Mouse (Mus musculus): ENCODE data around the gene Car12.
"Not testable (repeated sequence)": the region's sequence is repeated elsewhere in the genome, so short reads cannot be mapped to it uniquely, and the experiment has no call there.

Gene Car12

DNA sequence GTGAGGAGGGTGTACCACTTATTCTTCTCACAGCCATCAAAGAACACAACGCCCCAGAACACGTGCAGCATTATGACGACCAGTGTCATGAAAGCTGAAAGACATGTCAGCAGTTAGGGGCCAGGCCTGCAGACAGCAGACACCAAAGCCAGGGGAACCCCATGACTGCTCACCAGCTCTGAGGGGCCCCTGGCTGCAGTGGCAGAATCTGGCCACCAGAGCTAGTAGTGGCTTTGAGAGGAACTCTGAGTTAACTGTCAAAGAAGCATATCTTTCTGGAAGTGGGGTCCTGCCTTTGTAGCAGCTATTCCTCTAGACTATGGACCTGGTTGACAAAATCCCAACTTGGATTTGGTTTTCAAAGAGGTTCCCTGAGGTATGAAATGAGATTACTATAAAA is 71.1 kb downstream of the Car12 start:
- not testable (repeated sequence) for DNase-seq

DNA sequence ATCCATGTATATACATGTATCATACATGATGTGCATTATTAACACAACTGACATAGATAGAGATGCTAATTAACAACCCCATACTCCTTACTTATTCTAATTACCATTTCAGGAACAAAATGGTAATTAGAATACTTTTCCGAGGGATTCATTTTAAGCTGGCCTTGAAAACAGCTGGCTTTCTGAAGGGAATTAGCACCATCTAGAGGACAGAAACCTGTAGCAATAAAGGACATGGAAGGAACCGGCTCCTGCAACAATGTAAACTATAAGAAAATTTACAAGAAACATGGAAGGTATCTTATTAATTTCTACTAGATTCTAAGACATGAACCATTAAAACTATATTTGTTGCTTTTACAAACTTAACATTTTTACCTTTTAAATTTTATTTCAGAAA is 74.3 kb downstream of the Car12 start:
- no peak for DNase-seq

GRCm38 (mm10) chr9:66794629-66795463 is 81.4 kb downstream of the Car12 start:
- DNase-seq, result no peak

DNA sequence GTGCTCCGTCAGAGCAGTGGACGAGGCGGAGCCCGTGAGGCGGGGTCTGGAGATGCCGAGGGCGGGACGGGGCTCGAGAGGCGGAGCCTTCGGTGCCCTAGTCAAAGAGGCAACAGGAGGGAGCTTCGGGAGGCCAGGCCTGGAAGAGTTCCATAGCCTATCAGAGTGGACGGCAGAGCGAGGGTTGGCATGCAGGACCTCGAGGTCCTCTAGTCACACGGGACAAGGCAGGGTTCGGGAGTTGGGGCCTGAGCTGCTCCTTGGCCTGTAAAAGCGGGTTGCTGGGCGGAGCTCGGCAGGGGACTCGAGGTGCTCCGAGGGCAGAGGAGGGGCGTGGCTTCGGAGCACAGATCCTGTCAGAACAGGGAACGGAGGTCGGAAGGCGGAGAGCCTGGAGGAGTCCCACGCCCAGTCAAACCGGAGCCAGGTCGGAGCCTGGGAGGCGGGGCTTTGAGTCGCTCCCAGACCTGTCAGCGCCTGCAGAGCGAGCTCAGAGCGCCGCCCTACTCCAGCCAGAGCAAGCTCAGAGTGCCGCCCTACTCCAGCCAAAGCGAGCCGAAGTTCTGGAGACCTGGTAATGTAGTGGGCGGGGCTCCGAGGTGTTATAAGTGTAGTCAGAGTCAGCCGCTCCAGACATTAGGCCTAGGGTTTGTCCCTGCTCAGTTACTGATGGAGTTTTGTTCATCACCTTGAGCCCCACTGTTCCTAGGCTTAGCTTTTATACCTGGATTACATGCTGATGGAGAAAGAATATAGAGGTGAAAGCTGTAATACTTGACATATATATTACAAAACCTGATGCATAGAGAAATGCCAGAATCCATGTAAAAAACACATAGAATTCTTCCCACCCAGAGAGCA is 82.2 kb downstream of the Car12 start, which contains the start of gene Aph1b:
Gene Aph1b, minus strand, starts transcription at position 27 of the 861 bp plus-strand sequence.
- DNase-seq, result peak; percentile 90

- DNase-seq, result no peak
Observed at GRCm38 (mm10) chr9:66796739-66797138, 83.3 kb downstream of the Car12 start, which contains the start of gene Gm10647. Gene Gm10647 (plus strand): TSS chr9:66797039.

GRCm38 (mm10) chr9:66801947-66802346 is 88.5 kb downstream of the Car12 start:
- no peak for DNase-seq

- not testable (repeated sequence) for DNase-seq
Observed at GRCm38 (mm10) chr9:66805951-66806350, 92.5 kb downstream of the Car12 start.

GRCm38 (mm10) chr9:66813392-66813791 is 99.9 kb downstream of the Car12 start:
- DNase-seq, result no peak
